Mouse (Mus musculus) heart, adult 2 months (tissue): Measurements from ENCODE around the gene Itpkb. TPM values are rescaled to one million over a fixed set of nuclear protein-coding genes. Genes with fewer than 3 reads are reported as not detected.

ENCODE experiments used
- DNase-seq, 2 experiments: peaks; one replicate each; pipeline ENCODE4 v3.0.0; 2021
- H3K27ac ChIP-seq: fragments of 200-600 bp; 2 replicates; pipeline ENCODE4 v1.8.1; 2022
- H3K27me3 ChIP-seq: fragments of 200-500 bp; 2 replicates; pipeline ENCODE4 v1.6.1; 2012; ENCODE audit warnings: mild to moderate bottlenecking, low read length, inconsistent platforms, mixed read lengths; ENCODE audit not compliant: control insufficient read depth, insufficient read depth
- H3K36me3 ChIP-seq: fragments of 200-500 bp; 2 replicates; pipeline ENCODE4 v1.6.1; 2012; ENCODE audit warnings: low read length, inconsistent platforms; ENCODE audit not compliant: control insufficient read depth, insufficient read depth
- H3K4me1 ChIP-seq: fragments of 200-500 bp; 2 replicates; pipeline ENCODE4 v1.6.1; 2011; ENCODE audit warnings: low read length; ENCODE audit not compliant: control insufficient read depth, insufficient read depth
- H3K4me3 ChIP-seq: fragments of 200-600 bp; 2 replicates; pipeline ENCODE4 v1.8.1; 2022
- H3K79me2 ChIP-seq: fragments of 200-500 bp; replicated peaks from 2 replicates; pipeline ENCODE4 v1.6.1; 2012; ENCODE audit warnings: mild to moderate bottlenecking, inconsistent platforms, low read length, moderate library complexity, mixed read lengths; ENCODE audit not compliant: control insufficient read depth, insufficient read depth
- H3K9ac ChIP-seq: fragments of 200-500 bp; 2 replicates; pipeline ENCODE4 v1.6.1; 2012; ENCODE audit warnings: low read depth, mild to moderate bottlenecking, control low read depth, inconsistent platforms, low read length, mixed read lengths
- CTCF ChIP-seq: fragments of 200-600 bp; IDR thresholded peaks from 2 replicates; pipeline ENCODE4 v1.8.1; 2022; ENCODE audit warnings: antibody characterized with exemption, mild to moderate bottlenecking, moderate library complexity
- EP300 ChIP-seq: fragments of 200-500 bp; IDR thresholded peaks from 2 replicates; pipeline ENCODE4 v1.6.1; 2011; ENCODE audit warnings: low read depth, low read length, control low read depth; ENCODE audit not compliant: insufficient read depth
- POLR2A ChIP-seq: fragments of 200-500 bp; IDR thresholded peaks from 2 replicates; pipeline ENCODE4 v1.6.1; 2011; ENCODE audit warnings: mild to moderate bottlenecking, low read depth, low read length, control low read depth; ENCODE audit not compliant: insufficient read depth
- WGBS: fragments of 180-500 bp; shearing (Covaris S2); methylation state at CpG from one replicate; pipeline ENCODE4 v1.1.7; 2018; 5-methylcytosine and 5-hydroxymethylcytosine counted together
- intact Hi-C: fragments of 180-260 bp; cut with DNase I; formaldehyde crosslinking; loops from one replicate; pipeline ENCODE4 v1.15.1; 2025
- polyA plus RNA-seq: library from polyadenylated mRNA; depleted of rRNA; stranded (reverse); fragments of >200 nt; gene quantifications from 2 replicates; pipeline ENCODE4 v1.2.3, GENCODE M21; 2012
- total RNA-seq, 2 experiments: library from RNA; stranded (reverse); gene quantifications; 2 replicates each; pipeline ENCODE4 v1.2.3; 2021

The Itpkb gene
- total and polyA plus RNA-seq, 3 experiments, result 21.5 to 50.7 (median 50.0) TPM

- Histone ChIP-seq H3K79me2 (no peaks in the 10 kb centered on the region), H3K4me3 (no peak overlapping the region), H3K27me3 (no peaks in the 10 kb centered on the region), H3K36me3 (no peaks in the 10 kb centered on the region), H3K27ac (no peak overlapping the region), H3K4me1 (peaks cover 14% of the 10 kb centered on the region), H3K9ac (no peak overlapping the region)
- WGBS, result 90% methylated on average over 7 of the region's 7 CpGs
- no peak for TF ChIP-seq POLR2A
- no peak for TF ChIP-seq EP300
- TF ChIP-seq CTCF, result no peak
- intact Hi-C loops, result no loop called here
- DNase-seq, result no peak
Observed at GRCm38 (mm10) chr1:180288872-180289468, 41.3 kb upstream of the Itpkb start.

DNA sequence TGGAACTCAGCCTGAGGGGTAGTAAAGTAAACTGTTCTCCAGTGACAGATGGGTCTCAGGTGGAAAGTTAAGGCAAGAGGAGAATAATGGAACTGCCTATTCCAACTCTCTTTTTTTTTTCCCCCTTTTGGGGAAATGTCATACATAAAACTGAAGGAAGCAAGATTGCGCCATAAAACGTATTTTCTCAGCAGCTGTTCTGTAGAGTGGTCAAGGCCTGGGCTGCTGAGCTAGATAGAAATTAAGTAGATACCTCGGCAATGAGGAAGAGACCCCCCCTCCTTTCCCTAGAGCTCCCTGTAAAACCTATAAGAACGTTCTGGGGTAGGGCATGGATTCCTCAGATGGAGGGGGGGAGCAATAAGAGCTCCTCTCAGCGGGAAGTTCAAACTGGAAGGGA, 40.5 kb upstream of the Itpkb start:
- H3K9ac ChIP-seq, result no peak overlapping the region
- no peak for DNase-seq
- H3K36me3 ChIP-seq, result no peaks in the 10 kb centered on the region
- H3K27ac ChIP-seq, result no peak overlapping the region
- H3K79me2 ChIP-seq, result no peaks in the 10 kb centered on the region
- H3K27me3 ChIP-seq, result no peaks in the 10 kb centered on the region
- H3K4me1 ChIP-seq, result peaks cover 10% of the 10 kb centered on the region; the same call in 1 of the 2 replicates
- TF ChIP-seq CTCF, result no peak
- TF ChIP-seq POLR2A, result no peak
- TF ChIP-seq EP300, result no peak
- intact Hi-C loops, result no loop called here
- no peak overlapping the region for H3K4me3 ChIP-seq
- WGBS, result 84% methylated on average over 5 of the region's 5 CpGs

DNA sequence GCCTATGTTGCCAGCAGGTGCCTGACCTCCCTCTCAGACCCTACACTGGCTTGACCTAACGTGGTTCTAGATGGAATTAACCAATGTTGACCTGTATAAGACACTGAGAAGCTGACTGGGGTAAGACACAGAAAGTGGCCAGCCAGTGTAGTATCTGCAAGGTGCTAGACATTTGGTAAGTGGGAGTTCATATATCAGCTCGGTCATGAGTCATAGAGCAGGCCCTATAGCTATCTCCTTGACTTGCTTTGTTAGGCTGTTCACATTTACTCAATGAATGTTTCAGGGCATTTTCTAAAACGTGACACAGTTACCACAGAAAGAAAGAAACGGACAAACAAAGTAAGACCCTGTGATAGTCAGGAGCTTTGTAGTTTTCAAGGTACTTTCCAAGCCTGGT, 39.9 kb upstream of the Itpkb start:
- intact Hi-C loops, result no loop called here
- 79% methylated on average over 4 of the region's 4 CpGs for WGBS

GRCm38 (mm10) chr1:180296088-180296487, 34.2 kb upstream of the Itpkb start:
- H3K4me1 ChIP-seq, result peaks cover 8% of the 10 kb centered on the region
- H3K36me3 ChIP-seq, result no peaks in the 10 kb centered on the region
- no peak overlapping the region for H3K4me3 ChIP-seq
- intact Hi-C loops, result loop anchor here (2.0 kb wide), 1 partner anchor 29 kb away; no protein-coding TSS in a partner anchor
- H3K79me2 ChIP-seq, result no peaks in the 10 kb centered on the region
- 54% methylated on average over 9 of the region's 9 CpGs for whole genome bisulfite sequencing
- no peak overlapping the region for H3K9ac ChIP-seq
- DNase-seq, result peak; percentile 45 to 54
- no peaks in the 10 kb centered on the region for H3K27me3 ChIP-seq
- H3K27ac ChIP-seq, result peak overlapping the region; percentile 70
- TF ChIP-seq CTCF (no peak), POLR2A (no peak), EP300 (peak; percentile 49; the same call in 1 of the 2 replicates)

More for the DNA sequence above, 39.9 kb upstream of the Itpkb start:
- H3K36me3 ChIP-seq, result no peaks in the 10 kb centered on the region
- H3K4me1 ChIP-seq, result peaks cover 10% of the 10 kb centered on the region; the same call in 1 of the 2 replicates
- TF ChIP-seq EP300 (no peak), POLR2A (no peak), CTCF (no peak)
- no peak for DNase-seq
- H3K27ac ChIP-seq, result no peak overlapping the region
- H3K9ac ChIP-seq, result no peak overlapping the region
- H3K4me3 ChIP-seq, result no peak overlapping the region
- H3K79me2 ChIP-seq, result no peaks in the 10 kb centered on the region
- H3K27me3 ChIP-seq, result no peaks in the 10 kb centered on the region

GRCm38 (mm10) chr1:180299697-180300096, 30.6 kb upstream of the Itpkb start:
- no peak for DNase-seq
- H3K4me1 ChIP-seq, result peaks cover 20% of the 10 kb centered on the region
- 96% methylated on average over 4 of the region's 4 CpGs for WGBS
- intact Hi-C loops, result no loop called here
- no peak for TF ChIP-seq EP300
- no peak for TF ChIP-seq CTCF
- no peak for TF ChIP-seq POLR2A
- H3K27ac ChIP-seq, result no peak overlapping the region
- H3K36me3 ChIP-seq, result no peaks in the 10 kb centered on the region
- no peak overlapping the region for H3K4me3 ChIP-seq
- no peaks in the 10 kb centered on the region for H3K79me2 ChIP-seq
- no peaks in the 10 kb centered on the region for H3K27me3 ChIP-seq
- H3K9ac ChIP-seq, result no peak overlapping the region

DNA sequence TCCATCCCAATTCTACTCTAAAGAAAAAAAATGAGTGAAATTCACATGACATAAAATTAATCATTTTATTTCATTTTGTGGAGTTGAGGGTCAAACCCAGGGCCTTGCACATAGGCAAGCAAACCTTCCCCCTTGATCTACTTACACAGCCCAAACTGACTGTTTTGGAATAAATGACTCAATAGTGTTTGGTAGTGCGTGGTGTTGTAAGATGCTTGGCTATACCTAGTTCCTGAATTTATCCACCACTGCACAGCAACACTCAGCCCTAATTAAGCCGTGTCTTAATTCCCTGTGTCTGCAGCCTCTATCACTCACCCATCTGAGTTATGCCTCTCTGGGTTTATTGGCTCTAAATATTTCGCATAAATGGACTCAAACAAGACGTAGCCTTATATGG, 30.0 kb upstream of the Itpkb start:
- no peak for TF ChIP-seq EP300
- no peak for TF ChIP-seq CTCF
- TF ChIP-seq POLR2A, result no peak
- intact Hi-C loops, result no loop called here
- WGBS, result 87% methylated on average over 4 of the region's 4 CpGs
- no peak for DNase-seq
- Histone ChIP-seq H3K9ac (no peak overlapping the region), H3K27me3 (no peaks in the 10 kb centered on the region), H3K4me1 (peaks cover 20% of the 10 kb centered on the region), H3K27ac (no peak overlapping the region; the same call in 1 of the 2 replicates), H3K79me2 (no peaks in the 10 kb centered on the region), H3K4me3 (no peak overlapping the region), H3K36me3 (no peaks in the 10 kb centered on the region)
